Mouse (Mus musculus) lung, postnatal 4 days (tissue): ENCODE results near the gene Adgrg6.

ENCODE experiments used
- DNase-seq, 2 experiments: peaks; one replicate each; pipeline ENCODE4 v3.0.0; 2021

Adgrg6 gene

GRCm38 (mm10) chr10:14544941-14545717 is at the start of gene Adgrg6:
Adgrg6 (minus strand) TSS chr10:14545659.
- peak; percentile 83 to 87 for DNase-seq

- DNase-seq, result no peak
Observed at GRCm38 (mm10) chr10:14592215-14592614, 46.8 kb upstream of the Adgrg6 start.

DNA sequence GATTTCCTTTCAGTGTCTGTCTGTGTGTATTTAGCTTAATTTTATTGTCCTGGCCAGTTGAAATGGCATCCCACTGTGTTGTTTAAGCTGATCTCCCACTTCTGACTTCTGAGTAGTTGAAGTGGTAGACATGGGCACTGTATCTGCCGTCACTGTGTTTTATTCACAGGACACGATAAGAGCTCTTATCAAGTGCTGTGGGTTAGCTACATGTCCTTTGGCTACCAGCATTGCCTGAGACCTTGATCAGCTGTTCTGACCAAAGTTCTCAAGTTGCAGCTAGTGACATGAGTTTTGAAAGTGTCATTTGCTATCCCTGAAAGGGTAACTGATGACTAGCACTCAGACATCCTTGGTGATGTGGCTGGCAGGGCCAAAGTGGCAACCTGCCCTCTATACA is 45.4 kb upstream of the Adgrg6 start:
- DNase-seq, result no peak

DNA sequence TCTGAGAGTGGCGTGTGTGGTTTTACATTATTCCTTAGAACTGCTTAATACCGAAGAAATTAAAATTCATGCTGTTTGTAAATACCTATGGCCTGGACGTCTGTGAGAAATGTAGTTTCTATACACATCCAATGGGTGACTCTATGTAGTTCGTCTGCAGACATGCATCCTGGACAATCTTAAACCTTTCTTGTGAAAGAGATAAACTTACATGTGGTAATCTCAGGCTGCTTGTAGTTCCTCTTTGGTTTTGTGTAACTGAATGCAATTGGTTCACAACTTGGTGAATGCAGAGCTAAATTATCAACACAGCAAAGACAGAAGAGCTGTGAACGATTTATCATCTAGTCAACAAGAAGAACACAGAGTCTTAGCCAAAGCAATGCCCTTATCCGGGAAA is 44.2 kb upstream of the Adgrg6 start:
- DNase-seq, result no peak

DNA sequence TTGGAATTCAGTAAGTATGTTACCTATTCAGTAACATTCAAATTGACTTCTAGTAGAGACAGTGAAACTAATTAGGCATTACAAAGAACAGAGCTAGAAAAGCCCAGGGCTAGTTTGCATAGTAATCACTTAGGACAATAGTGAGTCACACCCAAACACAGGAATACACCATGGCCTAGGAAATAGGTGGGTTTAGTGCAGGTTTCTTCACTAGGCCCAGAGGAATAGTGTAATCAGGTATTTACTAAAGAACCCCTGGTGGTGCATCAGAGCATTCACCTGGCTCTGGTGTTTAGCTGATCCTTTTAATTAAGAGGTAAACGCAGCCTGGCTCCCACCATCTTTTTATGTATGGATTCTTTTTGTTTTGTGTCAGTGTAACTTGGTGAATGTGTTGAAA is 38.0 kb upstream of the Adgrg6 start:
- DNase-seq, result no peak

DNA sequence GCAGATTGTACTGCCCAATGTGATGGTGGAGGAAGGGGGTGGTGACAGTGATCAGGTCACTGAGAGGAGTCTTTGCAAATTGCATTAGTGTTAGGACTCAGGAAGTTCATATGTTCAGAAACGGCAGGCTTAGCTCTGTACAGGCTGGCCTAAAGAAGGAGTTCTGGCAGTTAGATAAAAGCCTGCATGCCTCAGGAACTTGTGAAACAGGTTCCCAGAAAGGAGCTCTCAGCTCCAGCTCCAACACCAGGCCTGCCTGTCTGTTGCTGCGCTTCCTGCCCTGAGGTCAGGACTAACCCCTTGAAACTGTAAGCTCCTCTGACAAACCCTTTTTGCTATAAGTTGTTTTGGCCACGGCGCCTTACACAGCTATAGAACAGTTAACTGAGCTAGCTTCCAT is 28.8 kb upstream of the Adgrg6 start:
- no peak for DNase-seq

DNA sequence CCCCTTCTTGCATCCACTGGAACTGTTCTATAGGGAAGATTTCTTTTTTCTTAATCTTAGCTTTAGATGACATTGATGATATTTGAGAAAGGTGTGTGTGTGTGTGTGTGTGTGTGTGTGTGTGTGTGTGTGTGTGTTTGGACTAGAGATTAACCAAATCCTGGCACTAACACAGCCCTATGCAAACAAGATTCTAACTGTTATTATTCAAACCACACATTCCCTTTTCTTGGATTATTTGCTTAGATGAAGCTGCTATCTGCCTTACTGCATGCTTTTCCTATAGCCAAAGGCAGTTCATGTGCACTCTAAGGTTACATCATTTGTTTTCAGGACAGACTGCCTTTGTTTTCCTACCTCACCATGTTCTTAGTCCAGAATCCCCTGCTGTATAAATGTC is 25.7 kb upstream of the Adgrg6 start:
- no peak for DNase-seq

- no peak for DNase-seq
Observed at GRCm38 (mm10) chr10:14570616-14571015, 25.2 kb upstream of the Adgrg6 start.

GRCm38 (mm10) chr10:14546111-14546551 is 672 bp upstream of the Adgrg6 start:
- peak; percentile 21 to 53 for DNase-seq

DNA sequence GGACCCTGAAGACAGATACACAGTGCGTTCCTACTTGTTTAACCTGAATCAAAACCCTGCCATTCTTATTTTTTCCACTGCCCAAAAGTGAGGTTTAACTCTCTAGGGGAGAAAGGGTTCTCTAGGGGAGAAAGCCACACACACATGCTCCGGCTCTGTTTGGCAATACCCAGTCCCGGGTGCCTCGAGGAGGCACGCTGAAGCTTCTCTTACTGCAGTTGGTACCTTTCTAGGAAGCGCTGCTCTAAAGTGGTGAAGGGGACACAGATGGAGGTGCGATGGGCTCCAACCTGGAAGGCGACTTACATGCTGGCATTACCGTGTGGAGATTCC is 885 bp downstream of the Adgrg6 start:
- DNase-seq, result no peak

- DNase-seq, result no peak
Observed at GRCm38 (mm10) chr10:14543511-14544067, 1.9 kb downstream of the Adgrg6 start.

DNA sequence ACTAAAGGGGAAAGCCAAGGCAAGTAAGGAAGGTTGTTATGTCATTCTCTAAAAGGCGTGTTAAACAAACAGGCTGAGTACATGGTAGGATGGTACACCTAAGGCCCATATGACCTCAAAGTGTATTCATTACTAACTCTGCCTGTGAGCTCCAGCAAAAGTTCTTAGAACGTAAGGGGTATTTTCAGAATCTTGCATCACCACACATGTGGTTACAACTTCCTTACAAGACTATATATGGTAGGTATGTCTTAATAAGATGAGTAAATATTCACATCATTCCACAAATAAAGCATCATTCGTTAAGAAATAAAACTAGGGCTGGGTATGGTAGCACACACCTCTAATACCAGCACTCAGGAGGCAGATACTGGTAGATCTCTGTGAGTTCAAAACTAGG is 8.4 kb downstream of the Adgrg6 start:
- no peak for DNase-seq

DNA sequence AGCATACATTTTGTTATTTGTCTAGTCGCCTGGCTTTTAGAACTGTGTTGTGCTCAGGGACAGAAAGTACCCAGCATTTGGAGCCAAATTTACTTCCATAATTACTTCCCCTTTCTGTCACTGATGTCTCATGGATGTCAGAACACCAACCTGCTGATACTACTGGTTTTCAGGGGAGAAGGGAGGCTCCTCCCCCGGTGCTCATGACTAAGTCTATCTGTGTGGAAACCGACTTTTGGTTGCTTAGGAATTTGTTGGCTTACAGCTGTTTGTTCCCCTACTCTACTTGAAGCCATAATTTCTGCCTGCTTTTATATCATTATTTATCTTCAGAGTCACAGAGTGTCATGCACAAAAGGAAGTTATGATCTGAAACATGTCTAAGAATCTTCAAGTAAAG is 14.4 kb downstream of the Adgrg6 start:
- DNase-seq, result no peak

DNA sequence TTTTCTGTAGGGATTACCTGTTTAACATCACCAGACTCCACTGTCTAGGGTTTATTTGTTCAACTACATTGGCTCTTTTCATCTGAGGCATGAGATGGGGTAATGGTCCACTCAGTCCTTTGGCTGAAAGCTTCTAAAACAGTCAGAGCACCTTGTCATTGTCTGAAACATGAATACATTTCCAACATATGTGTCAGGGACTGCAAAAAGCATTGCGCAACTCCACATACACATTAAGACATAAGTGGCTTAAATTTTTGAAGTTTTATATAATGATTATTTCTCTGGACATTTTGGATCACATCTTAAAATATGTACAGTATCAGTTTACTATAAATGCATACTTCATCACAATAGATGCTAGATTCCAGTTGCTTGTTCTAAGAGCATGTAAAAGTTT is 14.8 kb downstream of the Adgrg6 start:
- no peak for DNase-seq

- no peak for DNase-seq
Observed at GRCm38 (mm10) chr10:14527765-14528164, 17.7 kb downstream of the Adgrg6 start.

DNA sequence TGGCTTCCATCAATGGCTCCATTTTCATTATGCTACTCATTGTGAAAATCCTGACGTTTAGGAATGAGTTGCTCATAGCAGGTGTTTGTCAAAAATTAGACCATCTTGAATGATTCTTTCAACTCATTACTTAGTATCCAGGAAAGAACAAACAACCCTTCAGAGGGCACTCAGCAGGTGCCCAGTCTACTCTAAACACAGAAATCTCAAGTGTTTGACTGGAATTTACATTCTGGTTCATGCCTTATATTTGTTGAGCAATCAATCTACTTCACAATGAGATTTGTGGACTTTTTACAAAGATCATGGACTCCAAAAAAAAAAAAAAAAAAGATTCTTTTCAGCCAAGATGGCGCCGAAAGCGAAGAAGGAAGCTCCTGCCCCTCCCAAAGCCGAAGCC is 22.7 kb downstream of the Adgrg6 start:
- DNase-seq, result no peak

GRCm38 (mm10) chr10:14520912-14521675 is 24.4 kb downstream of the Adgrg6 start:
- DNase-seq, result no peak

GRCm38 (mm10) chr10:14517909-14518308 is 27.6 kb downstream of the Adgrg6 start:
- DNase-seq, result no peak

DNA sequence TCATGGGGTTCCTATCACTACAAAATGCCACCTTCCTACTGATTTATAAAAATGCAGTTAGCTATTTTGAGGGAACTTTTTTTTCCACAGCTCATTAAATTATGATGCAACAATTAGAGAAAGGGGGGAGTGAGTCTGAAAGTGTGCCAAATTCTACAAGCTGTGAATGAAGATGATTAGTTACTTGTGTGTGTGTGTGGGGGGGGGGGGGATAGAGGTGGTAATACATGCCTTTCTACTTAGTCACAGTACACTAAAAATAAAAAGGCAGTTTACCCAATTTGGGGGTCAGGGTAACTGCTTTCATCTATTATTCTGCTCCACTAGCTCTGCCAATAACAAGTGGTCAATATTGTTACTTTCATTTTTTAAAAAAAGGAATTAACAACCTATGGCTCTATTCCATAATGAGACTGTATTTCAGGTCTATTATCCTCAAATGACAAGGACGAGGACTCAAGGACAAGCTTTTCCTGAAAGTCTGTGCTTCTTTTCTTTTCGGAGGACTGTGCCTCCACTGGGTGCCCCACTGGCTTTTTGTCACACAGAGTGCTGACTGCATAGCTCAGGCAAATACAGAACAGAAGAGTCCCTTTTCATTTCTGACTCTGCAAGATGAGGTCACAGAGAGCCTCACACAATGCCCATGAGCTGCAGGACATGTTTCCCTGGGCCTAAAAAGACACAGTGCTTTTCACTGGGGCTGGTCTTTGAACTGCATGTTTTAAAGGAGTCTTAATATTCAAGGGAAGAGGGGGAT is 33.4 kb downstream of the Adgrg6 start:
- DNase-seq, result no peak

DNA sequence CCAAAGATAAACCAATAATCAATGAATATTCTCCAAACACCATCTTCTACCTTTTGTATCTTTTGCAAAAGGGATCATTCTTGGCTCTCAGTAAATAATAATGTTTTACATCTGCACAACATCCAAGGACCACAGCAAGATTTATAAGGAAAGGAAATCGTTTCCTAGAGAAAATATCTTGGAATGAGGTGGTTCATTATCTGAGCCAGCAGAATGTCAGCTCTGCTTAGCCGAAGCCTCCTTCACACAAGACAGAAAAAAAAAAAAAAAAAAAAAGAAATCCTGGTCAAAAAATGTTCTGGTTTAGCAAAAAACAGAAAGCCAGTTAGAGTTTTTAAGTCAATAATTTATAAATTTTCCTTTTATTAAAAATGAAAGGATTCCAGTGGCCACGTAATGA is 34.3 kb downstream of the Adgrg6 start:
- DNase-seq, result no peak

- DNase-seq, result no peak
Observed at GRCm38 (mm10) chr10:14495658-14496057, 49.8 kb downstream of the Adgrg6 start.

GRCm38 (mm10) chr10:14495204-14495603 is 50.3 kb downstream of the Adgrg6 start:
- no peak for DNase-seq

GRCm38 (mm10) chr10:14491838-14492237 is 53.6 kb downstream of the Adgrg6 start:
- peak; percentile 21 to 33 for DNase-seq
